Mouse (Mus musculus): ENCODE data around the gene Irgm2. TPM values are rescaled to one million over a fixed set of nuclear protein-coding genes. Genes with fewer than 3 reads are reported as not detected.
A peak's percentile ranks its signal among the peaks of the same experiment; 100 is the strongest.
"Not testable (repeated sequence)": the region's sequence is repeated elsewhere in the genome, so short reads cannot be mapped to it uniquely, and the experiment has no call there.

Gene Irgm2
- polyA plus RNA-seq, 1 experiment from 2014 or later = 1.8 TPM

DNA sequence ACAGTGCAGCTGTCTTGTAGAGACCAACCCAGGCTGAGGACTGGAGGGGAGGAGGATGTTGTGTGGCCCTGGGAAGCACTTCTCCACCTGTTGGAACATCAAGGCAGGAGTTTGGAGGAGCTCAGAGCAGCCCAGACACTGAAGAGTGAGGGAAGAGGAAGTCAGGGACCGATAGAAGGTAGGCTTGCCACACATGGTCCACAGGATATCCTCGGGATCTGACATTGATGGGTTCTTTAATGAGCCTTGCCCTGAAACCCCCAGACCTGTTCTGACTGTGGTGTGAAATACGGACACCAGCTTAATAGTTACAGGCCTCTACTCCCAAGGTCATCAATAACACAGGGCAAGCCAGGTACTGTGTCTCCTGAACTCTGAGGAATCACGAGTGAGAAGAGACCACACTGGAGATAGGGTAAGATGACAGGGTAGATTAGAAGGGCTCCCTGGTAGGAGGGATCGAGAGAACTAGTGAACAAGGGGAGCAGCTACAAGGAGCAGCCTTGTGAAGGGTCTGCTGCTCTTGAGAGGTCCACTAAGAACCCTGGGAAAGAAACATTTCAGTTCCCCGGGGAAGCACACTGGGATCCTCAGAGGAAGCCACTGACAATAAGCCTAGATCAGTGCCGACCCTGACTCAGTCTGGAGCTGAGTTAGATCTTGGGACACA, 14.4 kb downstream of the Irgm2 start:
- Histone ChIP-seq H3K4me2 (peak overlapping the region; percentile 67), H3K4me1 (ENCODE audit: insufficient read depth) (no peaks in the 10 kb centered on the region), H3K36me3 (ENCODE audit: insufficient read depth) (no peaks in the 10 kb centered on the region), H3K4me3 (ENCODE audit: low read depth, low read length) (no peak overlapping the region), H3K9ac (no peak overlapping the region), H3K27ac (ENCODE audit: low read depth) (no peak overlapping the region), H3K9me3 (ENCODE audit: low read depth, low read length) (no peaks in the 10 kb centered on the region), H3K27me3 (ENCODE audit: insufficient read depth, low read length) (no peaks in the 10 kb centered on the region)
- no peak for ATAC-seq (ENCODE audit: insufficient read depth)
- 69% methylated on average over 7 of the region's 7 CpGs for WGBS
- TF ChIP-seq CTCF (IDR thresholded peaks at IDR 0.05; ENCODE audit: low read depth) = no peak
- no peak for DNase-seq

DNA sequence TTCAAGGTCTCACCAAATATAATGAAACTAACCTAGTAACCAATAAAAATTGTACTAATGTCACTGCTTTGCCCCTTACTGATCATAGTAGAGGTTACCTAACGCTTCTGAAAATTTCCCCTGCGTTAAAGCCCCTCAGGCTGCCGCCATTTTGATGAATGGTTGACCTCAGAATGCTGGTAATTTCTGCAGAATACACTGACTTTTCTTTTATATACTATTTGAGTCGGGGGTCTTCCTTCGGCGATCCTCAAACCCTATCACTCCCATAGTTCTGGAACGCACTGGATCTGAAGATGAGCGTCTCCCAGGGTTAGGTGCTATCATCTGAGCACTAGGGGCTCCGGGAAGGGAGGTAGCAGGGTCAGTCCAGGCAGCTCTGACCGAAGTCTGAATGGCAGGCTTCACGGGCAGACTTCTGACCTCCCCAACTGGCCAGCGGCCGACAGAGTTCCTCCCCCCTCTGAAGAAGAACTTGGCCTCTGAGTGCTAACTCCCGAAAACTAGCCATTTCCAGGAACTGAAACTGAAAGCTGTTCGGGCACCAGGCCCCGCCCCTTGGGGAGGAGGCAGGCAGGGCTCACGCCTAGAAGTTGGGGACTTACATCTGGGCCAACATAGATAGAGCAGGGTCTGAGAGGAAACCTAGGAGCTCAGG, 15.1 kb downstream of the Irgm2 start:
- WGBS = 22% methylated on average over 17 of the region's 17 CpGs
- peak; percentile 85 for DNase-seq

DNA sequence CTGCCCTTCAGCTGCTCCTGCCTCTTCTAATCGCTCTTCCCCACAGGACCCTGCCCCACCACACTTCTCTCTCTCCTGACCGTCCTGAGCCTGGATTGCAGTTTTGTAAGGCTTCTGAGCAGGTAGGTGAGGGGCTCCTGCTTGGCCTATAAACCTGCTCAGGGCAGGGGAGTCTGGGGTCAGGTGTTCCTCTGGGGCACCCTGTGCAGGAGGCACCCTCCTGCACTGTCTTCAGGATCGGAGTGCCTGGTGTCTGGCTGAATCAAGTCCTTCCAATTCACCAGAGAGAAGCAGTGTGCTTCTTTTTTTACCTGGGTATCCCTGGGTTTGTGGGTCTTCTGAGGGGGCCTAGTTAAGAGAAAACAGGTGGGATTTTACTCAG, 15.6 kb downstream of the Irgm2 start:
- not testable (repeated sequence) for H3K9me3 ChIP-seq (ENCODE audit: low read depth, low read length); H3K27me3 ChIP-seq (ENCODE audit: insufficient read depth, low read length); H3K4me1 ChIP-seq (ENCODE audit: insufficient read depth); H3K36me3 ChIP-seq (ENCODE audit: insufficient read depth); DNase-seq; H3K9ac ChIP-seq; H3K27ac ChIP-seq (ENCODE audit: low read depth)
- H3K4me3 ChIP-seq (ENCODE audit: low read depth, low read length) = peak overlapping the region; percentile 49
- peak overlapping the region; percentile 67 for H3K4me2 ChIP-seq
- 7% methylated on average over 2 of the region's 3 CpGs for WGBS
- peak; percentile 53; the same call in 1 of the 2 replicates for ATAC-seq (ENCODE audit: insufficient read depth)

More for the DNA sequence above, 15.1 kb downstream of the Irgm2 start:
- no peak for TF ChIP-seq CTCF (IDR thresholded peaks at IDR 0.05; ENCODE audit: low read depth)
- Histone ChIP-seq H3K27me3 (ENCODE audit: insufficient read depth, low read length) (no peaks in the 10 kb centered on the region), H3K4me3 (ENCODE audit: low read depth, low read length) (peak overlapping the region; percentile 49), H3K27ac (ENCODE audit: low read depth) (no peak overlapping the region), H3K9me3 (ENCODE audit: low read depth, low read length) (no peaks in the 10 kb centered on the region), H3K9ac (peak overlapping the region; percentile 56), H3K4me1 (ENCODE audit: insufficient read depth) (no peaks in the 10 kb centered on the region), H3K36me3 (ENCODE audit: insufficient read depth) (no peaks in the 10 kb centered on the region), H3K4me2 (peak overlapping the region; percentile 67)
- ATAC-seq (ENCODE audit: insufficient read depth) = peak; percentile 92

DNA sequence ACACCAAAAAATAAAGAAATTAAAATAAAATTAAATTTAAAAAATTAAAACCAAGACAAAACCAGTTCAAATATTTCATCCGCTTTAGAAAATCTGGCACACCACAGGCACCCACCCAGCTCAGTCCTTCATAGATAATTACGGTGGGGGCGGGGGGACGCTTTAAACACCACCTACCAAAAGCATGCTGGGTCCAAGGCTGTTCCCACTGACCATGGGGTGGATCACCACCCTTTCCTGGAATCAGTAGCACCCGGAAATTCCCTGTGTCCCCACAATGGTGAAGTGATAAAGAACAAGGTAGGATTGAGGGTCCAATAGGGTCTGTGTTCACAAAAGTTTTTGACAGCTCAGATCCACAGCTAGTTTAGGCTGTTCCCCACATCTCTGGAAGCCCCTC, 16.4 kb downstream of the Irgm2 start:
- H3K36me3 ChIP-seq (ENCODE audit: insufficient read depth) = no peaks in the 10 kb centered on the region
- no peak for TF ChIP-seq CTCF (IDR thresholded peaks at IDR 0.05; ENCODE audit: low read depth)
- H3K27ac ChIP-seq (ENCODE audit: low read depth) = no peak overlapping the region
- H3K27me3 ChIP-seq (ENCODE audit: insufficient read depth, low read length) = no peaks in the 10 kb centered on the region
- 70% methylated on average over 5 of the region's 5 CpGs for WGBS
- DNase-seq (no peak), ATAC-seq (ENCODE audit: insufficient read depth) (no peak)
- no peaks in the 10 kb centered on the region for H3K9me3 ChIP-seq (ENCODE audit: low read depth, low read length)
- H3K9ac ChIP-seq = no peak overlapping the region
- H3K4me3 ChIP-seq (ENCODE audit: low read depth, low read length) = no peak overlapping the region
- 0 out of 2 replicates have a peak overlapping the region, but pooled peaks have one; percentile 15 for H3K4me2 ChIP-seq
- no peaks in the 10 kb centered on the region for H3K4me1 ChIP-seq (ENCODE audit: insufficient read depth)

DNA sequence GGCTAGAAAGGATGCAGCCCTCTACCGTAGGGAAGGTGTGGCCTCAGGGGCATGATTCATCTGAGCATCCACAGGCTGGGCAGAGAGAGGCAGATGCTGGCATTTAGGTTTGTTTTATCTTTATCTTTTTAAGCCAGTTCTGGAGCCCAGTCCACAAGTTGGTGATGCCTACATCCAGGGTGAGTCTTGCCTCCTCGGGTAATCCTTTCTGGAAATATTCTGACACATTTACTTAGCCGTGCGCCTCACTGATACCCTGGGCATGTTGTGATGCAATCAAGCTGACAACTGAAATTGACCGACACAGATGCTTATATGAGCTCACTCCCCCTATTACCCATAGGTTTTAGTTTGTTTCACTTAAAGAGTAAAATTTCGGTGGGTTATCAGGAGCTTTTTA, 17.4 kb downstream of the Irgm2 start:
- DNase-seq (no peak), ATAC-seq (ENCODE audit: insufficient read depth) (no peak)
- no peaks in the 10 kb centered on the region for H3K36me3 ChIP-seq (ENCODE audit: insufficient read depth)
- 65% methylated on average over 6 of the region's 6 CpGs for WGBS
- no peak overlapping the region for H3K27ac ChIP-seq (ENCODE audit: low read depth)
- H3K9ac ChIP-seq = no peak overlapping the region
- no peaks in the 10 kb centered on the region for H3K27me3 ChIP-seq (ENCODE audit: insufficient read depth, low read length)
- TF ChIP-seq CTCF (IDR thresholded peaks at IDR 0.05; ENCODE audit: low read depth) = no peak
- no peaks in the 10 kb centered on the region for H3K9me3 ChIP-seq (ENCODE audit: low read depth, low read length)
- H3K4me2 ChIP-seq = no peak overlapping the region
- no peaks in the 10 kb centered on the region for H3K4me1 ChIP-seq (ENCODE audit: insufficient read depth)
- no peak overlapping the region for H3K4me3 ChIP-seq (ENCODE audit: low read depth, low read length)

DNA sequence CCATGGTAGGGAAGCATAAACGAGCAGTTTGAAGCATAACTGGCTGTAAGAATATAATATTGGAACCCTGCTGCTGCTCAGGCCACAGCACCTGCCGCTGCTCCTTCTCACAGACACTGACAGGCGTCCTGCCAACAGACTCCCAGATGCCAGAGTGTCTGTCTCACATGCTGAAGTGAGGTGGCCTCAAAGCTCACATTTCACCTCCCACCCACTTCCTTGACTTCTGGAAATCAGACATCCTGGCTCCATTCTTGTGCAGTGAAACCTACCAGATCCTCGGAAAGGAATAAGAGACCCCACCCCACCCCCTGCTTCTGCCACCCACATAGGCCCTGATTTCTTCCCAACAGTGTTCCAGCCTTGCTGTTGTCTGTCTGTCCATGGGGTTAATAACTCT, 24.3 kb downstream of the Irgm2 start:
- no peaks in the 10 kb centered on the region for H3K4me1 ChIP-seq (ENCODE audit: insufficient read depth)
- H3K27me3 ChIP-seq (ENCODE audit: insufficient read depth, low read length) = no peaks in the 10 kb centered on the region
- H3K9ac ChIP-seq = no peak overlapping the region
- H3K9me3 ChIP-seq (ENCODE audit: low read depth, low read length) = no peaks in the 10 kb centered on the region
- no peak for TF ChIP-seq CTCF (IDR thresholded peaks at IDR 0.05; ENCODE audit: low read depth)
- 18% methylated on average over 4 of the region's 4 CpGs for WGBS
- no peak overlapping the region for H3K4me3 ChIP-seq (ENCODE audit: low read depth, low read length)
- no peak overlapping the region for H3K27ac ChIP-seq (ENCODE audit: low read depth)
- H3K4me2 ChIP-seq = no peak overlapping the region
- no peaks in the 10 kb centered on the region for H3K36me3 ChIP-seq (ENCODE audit: insufficient read depth)
- ATAC-seq (ENCODE audit: insufficient read depth) = no peak
- DNase-seq = peak; percentile 28

DNA sequence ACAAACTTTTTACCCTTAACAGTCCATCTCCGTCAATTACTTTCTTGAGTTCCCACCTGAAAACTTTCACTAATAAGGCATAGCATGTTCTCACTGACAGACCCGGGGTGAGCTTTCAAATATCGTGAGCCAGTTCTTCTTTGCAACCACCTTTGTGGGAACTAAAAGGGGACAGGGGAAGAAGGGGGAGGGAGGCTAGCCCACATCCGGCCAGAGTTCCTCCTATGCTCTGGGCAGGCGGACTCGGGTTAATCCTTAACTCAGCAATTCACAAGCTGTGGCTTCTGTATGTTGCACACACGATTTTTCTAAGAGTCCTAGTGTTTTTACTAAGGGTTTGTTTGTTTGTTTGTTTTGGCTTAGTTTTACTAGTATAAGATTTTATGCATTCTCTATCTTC, 24.9 kb downstream of the Irgm2 start:
- no peak overlapping the region for H3K27ac ChIP-seq (ENCODE audit: low read depth)
- no peaks in the 10 kb centered on the region for H3K36me3 ChIP-seq (ENCODE audit: insufficient read depth)
- H3K4me2 ChIP-seq = no peak overlapping the region
- no peaks in the 10 kb centered on the region for H3K27me3 ChIP-seq (ENCODE audit: insufficient read depth, low read length)
- H3K9ac ChIP-seq = no peak overlapping the region
- WGBS = 31% methylated on average over 7 of the region's 7 CpGs
- H3K4me3 ChIP-seq (ENCODE audit: low read depth, low read length) = no peak overlapping the region
- no peak for ATAC-seq (ENCODE audit: insufficient read depth)
- peak; percentile 22 for DNase-seq
- H3K9me3 ChIP-seq (ENCODE audit: low read depth, low read length) = no peaks in the 10 kb centered on the region
- TF ChIP-seq CTCF (IDR thresholded peaks at IDR 0.05; ENCODE audit: low read depth) = no peak
- no peaks in the 10 kb centered on the region for H3K4me1 ChIP-seq (ENCODE audit: insufficient read depth)

DNA sequence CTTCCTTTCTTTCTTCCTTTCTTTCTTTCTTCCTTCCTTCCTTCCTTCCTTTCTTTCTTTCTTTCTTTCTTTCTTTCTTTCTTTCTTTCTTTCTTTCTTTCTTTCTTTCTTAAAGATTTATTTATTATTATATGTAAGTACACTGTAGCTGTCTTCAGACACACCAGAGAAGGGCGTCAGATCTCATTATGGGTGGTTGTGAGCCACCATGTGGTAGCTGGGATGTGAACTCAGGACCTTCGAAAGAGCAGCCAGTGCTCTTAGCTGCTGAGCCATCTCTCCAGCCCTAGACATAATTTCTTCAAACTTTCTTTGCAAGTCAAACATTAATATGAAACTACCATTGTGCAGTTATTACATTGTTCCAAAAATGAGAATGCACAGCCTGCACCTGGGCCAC, 25.5 kb downstream of the Irgm2 start:
- H3K9me3 ChIP-seq (ENCODE audit: low read depth, low read length); ATAC-seq (ENCODE audit: insufficient read depth); H3K36me3 ChIP-seq (ENCODE audit: insufficient read depth); H3K4me3 ChIP-seq (ENCODE audit: low read depth, low read length); H3K4me2 ChIP-seq; H3K4me1 ChIP-seq (ENCODE audit: insufficient read depth); DNase-seq; H3K27ac ChIP-seq (ENCODE audit: low read depth); H3K9ac ChIP-seq; H3K27me3 ChIP-seq (ENCODE audit: insufficient read depth, low read length): not testable (repeated sequence)
- 44% methylated on average over 2 of the region's 2 CpGs for WGBS
